Mouse (Mus musculus): Measurements from ENCODE around the gene Sik2. TPM values are rescaled to one million over a fixed set of nuclear protein-coding genes. Genes with fewer than 3 reads are reported as not detected.

Sik2 gene
- polyA plus RNA-seq, 1 experiment = 17.3 TPM

DNA sequence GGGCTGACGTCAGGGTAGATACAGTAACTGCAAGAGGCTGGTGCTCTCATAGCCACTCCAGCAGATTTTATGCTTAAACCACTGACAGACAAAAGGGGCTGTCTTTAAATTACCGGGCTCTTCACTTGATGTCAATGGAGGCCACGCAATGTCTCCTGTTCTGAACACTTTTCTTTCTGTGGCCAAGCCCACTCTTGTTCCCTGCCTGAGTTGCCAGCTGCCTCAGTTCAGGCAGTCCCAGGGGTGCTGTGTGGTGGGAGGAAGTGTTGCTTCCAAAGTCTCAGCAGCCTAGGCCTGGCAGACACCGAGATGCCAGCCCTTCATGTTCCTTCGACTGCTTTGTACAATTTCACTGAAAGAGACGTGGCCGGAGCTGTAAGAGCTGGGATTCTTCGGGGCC, 124.8 kb downstream of the Sik2 start:
- H3K4me1 ChIP-seq (ENCODE audit: control insufficient read depth, insufficient read depth, low read length) = no peaks in the 10 kb centered on the region
- no peak overlapping the region for H3K27ac ChIP-seq (ENCODE audit: control insufficient read depth, insufficient read depth, low read depth, low read length, poor library complexity)
- no peak overlapping the region for H3K4me3 ChIP-seq (replicated peaks; ENCODE audit: control insufficient read depth, low read depth, low read length)
- 92% methylated on average over 8 of the region's 8 CpGs for WGBS
- TF ChIP-seq POLR2A (IDR thresholded peaks at IDR 0.05; ENCODE audit: borderline replicate concordance, control insufficient read depth, low read depth, low read length) (no peak), CTCF (IDR thresholded peaks at IDR 0.05; ENCODE audit: control insufficient read depth, insufficient read depth, low read length) (no peak)

DNA sequence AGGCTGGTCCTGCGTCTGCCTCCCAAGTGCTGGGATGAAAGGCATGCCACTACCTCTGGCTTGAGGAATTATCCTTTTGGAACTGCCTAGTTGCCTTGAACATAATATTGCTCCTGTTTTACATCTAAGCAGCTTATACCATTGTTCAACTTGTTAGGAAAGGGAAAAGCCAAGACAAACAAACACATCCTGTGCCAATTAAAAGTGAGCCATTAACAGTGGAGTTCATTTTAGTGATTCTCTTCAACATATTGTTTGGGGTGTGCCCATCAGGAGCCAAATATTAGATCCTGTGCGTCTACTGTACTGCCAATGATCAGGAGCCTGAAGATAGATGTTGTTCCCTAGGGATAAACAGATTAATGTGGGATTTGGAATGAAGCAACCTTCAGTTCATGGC, 126.7 kb downstream of the Sik2 start:
- WGBS = 88% methylated on average over 2 of the region's 2 CpGs
- H3K27ac ChIP-seq (ENCODE audit: control insufficient read depth, insufficient read depth, low read depth, low read length, poor library complexity) = no peak overlapping the region
- H3K4me3 ChIP-seq (replicated peaks; ENCODE audit: control insufficient read depth, low read depth, low read length) = no peak overlapping the region
- TF ChIP-seq CTCF (IDR thresholded peaks at IDR 0.05; ENCODE audit: control insufficient read depth, insufficient read depth, low read length) = no peak
- TF ChIP-seq POLR2A (IDR thresholded peaks at IDR 0.05; ENCODE audit: borderline replicate concordance, control insufficient read depth, low read depth, low read length) = no peak
- no peaks in the 10 kb centered on the region for H3K4me1 ChIP-seq (ENCODE audit: control insufficient read depth, insufficient read depth, low read length)

DNA sequence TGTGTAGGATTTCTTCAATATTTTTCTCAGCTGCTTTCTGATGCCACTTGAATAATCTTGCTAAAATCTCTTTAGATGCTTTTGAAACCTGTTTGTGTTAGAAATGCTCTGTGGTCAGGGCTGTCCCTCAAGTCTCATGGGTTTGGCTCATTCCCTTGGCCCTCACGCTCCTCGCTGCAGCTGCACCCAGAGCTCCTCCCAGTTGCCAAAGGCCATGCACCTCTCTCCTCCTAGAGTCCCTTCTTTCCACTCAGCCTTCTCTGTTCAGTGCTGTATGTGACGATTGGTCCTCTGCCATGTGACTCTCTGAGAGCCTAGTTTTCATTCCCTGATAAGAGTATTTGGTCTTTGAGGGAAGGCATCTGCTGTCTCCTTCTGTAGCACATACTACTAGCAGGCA, 131.4 kb downstream of the Sik2 start:
- no peaks in the 10 kb centered on the region for H3K4me1 ChIP-seq (ENCODE audit: control insufficient read depth, insufficient read depth, low read length)
- WGBS = 81% methylated on average over 3 of the region's 3 CpGs
- no peak for TF ChIP-seq POLR2A (IDR thresholded peaks at IDR 0.05; ENCODE audit: borderline replicate concordance, control insufficient read depth, low read depth, low read length)
- TF ChIP-seq CTCF (IDR thresholded peaks at IDR 0.05; ENCODE audit: control insufficient read depth, insufficient read depth, low read length) = no peak
- H3K27ac ChIP-seq (ENCODE audit: control insufficient read depth, insufficient read depth, low read depth, low read length, poor library complexity) = no peak overlapping the region
- H3K4me3 ChIP-seq (replicated peaks; ENCODE audit: control insufficient read depth, low read depth, low read length) = no peak overlapping the region

DNA sequence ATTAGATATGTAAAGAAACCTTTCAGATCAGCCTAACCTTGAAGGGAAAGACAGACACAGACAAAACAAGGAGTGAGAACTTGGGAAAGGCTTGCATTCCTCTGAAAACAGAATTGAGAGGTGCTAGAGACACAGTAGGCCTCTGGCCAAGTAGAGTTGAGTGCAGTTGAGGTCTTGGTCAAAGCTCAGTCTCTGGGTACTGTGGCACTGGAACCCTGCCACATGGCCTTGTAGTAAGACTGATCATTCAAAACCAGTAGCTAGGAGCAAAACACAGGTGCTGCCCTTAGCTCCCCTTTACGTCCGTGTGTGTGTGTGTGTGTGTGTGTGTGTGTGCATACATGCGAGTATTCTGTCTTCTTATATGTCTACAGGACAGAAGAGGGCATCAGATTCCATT, 132.6 kb downstream of the Sik2 start:
- TF ChIP-seq POLR2A (IDR thresholded peaks at IDR 0.05; ENCODE audit: borderline replicate concordance, control insufficient read depth, low read depth, low read length) (no peak), CTCF (IDR thresholded peaks at IDR 0.05; ENCODE audit: control insufficient read depth, insufficient read depth, low read length) (no peak)
- no peaks in the 10 kb centered on the region for H3K4me1 ChIP-seq (ENCODE audit: control insufficient read depth, insufficient read depth, low read length)
- no peak overlapping the region for H3K4me3 ChIP-seq (replicated peaks; ENCODE audit: control insufficient read depth, low read depth, low read length)
- 88% methylated on average over 3 of the region's 3 CpGs for WGBS
- no peak overlapping the region for H3K27ac ChIP-seq (ENCODE audit: control insufficient read depth, insufficient read depth, low read depth, low read length, poor library complexity)

DNA sequence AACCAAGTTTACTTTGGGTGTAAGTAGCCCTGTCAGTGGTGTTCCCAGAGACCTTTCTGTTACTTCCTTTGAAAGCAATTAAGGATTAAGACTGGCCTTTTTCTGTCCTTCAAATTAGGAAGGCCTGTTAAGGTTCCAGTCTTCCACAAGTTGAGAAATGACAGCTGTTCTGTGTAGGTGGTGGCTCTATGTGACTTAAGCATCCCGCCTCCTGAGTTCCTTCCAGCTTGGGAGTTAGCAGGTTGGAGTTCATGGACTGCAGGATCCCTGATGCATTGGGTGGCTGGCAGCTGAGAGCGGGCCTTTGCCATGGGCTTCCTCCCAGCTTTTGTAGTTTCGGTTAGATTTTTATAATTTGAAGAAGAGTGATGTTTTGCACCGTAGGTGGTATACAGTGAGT, 133.4 kb downstream of the Sik2 start:
- H3K4me1 ChIP-seq (ENCODE audit: control insufficient read depth, insufficient read depth, low read length) = no peaks in the 10 kb centered on the region
- TF ChIP-seq POLR2A (IDR thresholded peaks at IDR 0.05; ENCODE audit: borderline replicate concordance, control insufficient read depth, low read depth, low read length) (no peak), CTCF (IDR thresholded peaks at IDR 0.05; ENCODE audit: control insufficient read depth, insufficient read depth, low read length) (no peak)
- WGBS = 92% methylated on average over 4 of the region's 4 CpGs
- H3K4me3 ChIP-seq (replicated peaks; ENCODE audit: control insufficient read depth, low read depth, low read length) = no peak overlapping the region
- no peak overlapping the region for H3K27ac ChIP-seq (ENCODE audit: control insufficient read depth, insufficient read depth, low read depth, low read length, poor library complexity)

DNA sequence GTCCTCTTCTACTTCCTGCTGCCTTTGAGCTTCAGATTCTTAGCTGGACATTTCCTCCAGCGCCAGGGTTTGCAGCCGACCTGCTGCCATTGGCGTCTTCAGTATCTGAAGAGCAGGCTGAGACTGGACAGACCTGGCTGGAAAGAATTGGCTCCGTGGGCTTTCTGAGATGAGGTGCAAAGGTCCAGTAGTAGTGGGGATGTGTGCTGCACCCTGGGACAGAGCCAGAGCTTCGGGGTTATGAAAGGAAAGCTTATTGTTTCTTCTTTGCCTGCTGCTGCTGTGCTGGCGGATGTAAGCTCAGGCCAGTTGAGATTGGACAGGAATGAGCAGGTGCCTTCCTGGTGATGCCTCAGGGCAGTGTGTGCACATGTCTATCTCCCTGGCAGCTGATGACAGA, 134.8 kb downstream of the Sik2 start:
- no peak for TF ChIP-seq CTCF (IDR thresholded peaks at IDR 0.05; ENCODE audit: control insufficient read depth, insufficient read depth, low read length)
- TF ChIP-seq POLR2A (IDR thresholded peaks at IDR 0.05; ENCODE audit: borderline replicate concordance, control insufficient read depth, low read depth, low read length) = no peak
- Histone ChIP-seq H3K4me3 (replicated peaks; ENCODE audit: control insufficient read depth, low read depth, low read length) (no peak overlapping the region), H3K4me1 (ENCODE audit: control insufficient read depth, insufficient read depth, low read length) (no peaks in the 10 kb centered on the region), H3K27ac (ENCODE audit: control insufficient read depth, insufficient read depth, low read depth, low read length, poor library complexity) (no peak overlapping the region)
- WGBS = 88% methylated on average over 6 of the region's 6 CpGs

DNA sequence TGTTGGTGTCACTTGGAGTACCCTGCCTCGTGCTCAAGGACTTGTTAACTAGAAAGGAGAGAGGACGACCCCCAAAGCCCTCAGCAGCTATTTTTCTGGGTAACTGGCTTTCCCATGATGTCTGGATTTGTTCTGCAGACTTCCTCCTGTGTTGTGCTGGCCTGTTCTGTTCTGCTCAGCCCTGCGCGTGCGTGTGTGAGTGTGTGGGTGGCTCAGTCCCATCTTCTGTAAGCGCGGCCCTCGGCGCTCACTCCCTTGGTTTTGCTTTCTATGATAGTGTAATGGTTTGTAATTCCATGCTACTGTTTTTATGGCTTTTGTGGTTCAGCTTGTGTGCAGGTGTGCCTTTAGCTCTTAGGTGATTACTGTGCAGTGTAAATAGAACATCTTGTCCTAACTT, 135.7 kb downstream of the Sik2 start:
- Histone ChIP-seq H3K4me3 (replicated peaks; ENCODE audit: control insufficient read depth, low read depth, low read length) (no peak overlapping the region), H3K27ac (ENCODE audit: control insufficient read depth, insufficient read depth, low read depth, low read length, poor library complexity) (no peak overlapping the region), H3K4me1 (ENCODE audit: control insufficient read depth, insufficient read depth, low read length) (no peaks in the 10 kb centered on the region)
- TF ChIP-seq CTCF (IDR thresholded peaks at IDR 0.05; ENCODE audit: control insufficient read depth, insufficient read depth, low read length) (no peak), POLR2A (IDR thresholded peaks at IDR 0.05; ENCODE audit: borderline replicate concordance, control insufficient read depth, low read depth, low read length) (no peak)
- 91% methylated on average over 9 of the region's 9 CpGs for WGBS

DNA sequence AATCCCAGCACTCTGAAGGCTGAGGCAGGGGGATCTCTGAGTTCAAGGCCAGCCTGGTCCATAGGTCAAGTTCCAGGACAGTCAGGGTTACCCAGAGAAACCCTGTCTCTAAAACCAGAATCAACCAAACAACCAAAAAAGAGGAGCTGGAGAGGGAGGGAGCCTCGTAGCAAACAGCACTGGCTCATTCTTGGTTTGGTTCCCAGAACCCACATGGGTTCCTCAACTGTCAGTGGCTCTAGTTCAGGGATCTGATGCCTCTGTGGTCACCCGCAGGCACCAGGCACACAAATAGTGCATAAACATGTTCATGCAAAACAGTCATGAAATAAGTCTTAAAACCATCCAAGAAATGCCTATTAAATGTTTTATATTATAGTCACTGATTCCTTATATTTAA, 140.7 kb downstream of the Sik2 start:
- Histone ChIP-seq H3K27ac (ENCODE audit: control insufficient read depth, insufficient read depth, low read depth, low read length, poor library complexity) (no peak overlapping the region), H3K4me1 (ENCODE audit: control insufficient read depth, insufficient read depth, low read length) (peaks cover 1% of the 10 kb centered on the region), H3K4me3 (replicated peaks; ENCODE audit: control insufficient read depth, low read depth, low read length) (no peak overlapping the region)
- TF ChIP-seq POLR2A (IDR thresholded peaks at IDR 0.05; ENCODE audit: borderline replicate concordance, control insufficient read depth, low read depth, low read length) (no peak), CTCF (IDR thresholded peaks at IDR 0.05; ENCODE audit: control insufficient read depth, insufficient read depth, low read length) (no peak)
- WGBS = 59% methylated on average over 2 of the region's 2 CpGs

DNA sequence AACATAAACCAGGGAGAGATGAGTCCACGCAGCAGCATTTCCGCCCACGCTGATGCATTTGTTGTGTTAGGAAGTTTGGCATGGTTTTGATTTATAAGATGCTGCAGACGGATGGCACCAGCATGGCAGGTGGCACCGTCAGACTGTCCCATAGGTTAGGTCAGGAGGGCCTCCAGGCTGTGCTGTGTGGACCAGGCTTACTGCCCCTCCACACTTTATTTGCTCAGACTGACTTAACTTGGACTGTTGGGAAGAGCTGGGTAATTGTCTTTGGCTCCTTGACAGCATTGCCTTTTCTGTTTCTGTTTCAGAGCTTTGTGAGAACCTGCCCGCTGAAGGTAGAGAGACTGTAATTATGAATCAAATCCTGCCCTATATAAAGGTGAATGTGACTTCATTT, 141.9 kb downstream of the Sik2 start:
- 94% methylated on average over 6 of the region's 6 CpGs for WGBS
- TF ChIP-seq POLR2A (IDR thresholded peaks at IDR 0.05; ENCODE audit: borderline replicate concordance, control insufficient read depth, low read depth, low read length) = no peak
- TF ChIP-seq CTCF (IDR thresholded peaks at IDR 0.05; ENCODE audit: control insufficient read depth, insufficient read depth, low read length) = no peak

More for the DNA sequence above, 141.9 kb downstream of the Sik2 start:
- peaks cover 1% of the 10 kb centered on the region for H3K4me1 ChIP-seq (ENCODE audit: control insufficient read depth, insufficient read depth, low read length)
- H3K4me3 ChIP-seq (replicated peaks; ENCODE audit: control insufficient read depth, low read depth, low read length) = no peak overlapping the region
- H3K27ac ChIP-seq (ENCODE audit: control insufficient read depth, insufficient read depth, low read depth, low read length, poor library complexity) = no peak overlapping the region
